Mouse (Mus musculus) liver, embryonic 14.5 days (tissue): Measurements from ENCODE around the gene Cyp46a1. TPM values are rescaled to one million over a fixed set of nuclear protein-coding genes. Genes with fewer than 3 reads are reported as not detected.
A peak's percentile ranks its signal among the peaks of the same experiment; 100 is the strongest.

Experiments
- ATAC-seq: fragments of 200-750 bp; cut with Nextera tagmentation; 2 replicates; pipeline ENCODE4 v1.8.0; 2017; ENCODE audit warnings: moderate number of reproducible peaks, mild to moderate bottlenecking, moderate library complexity; ENCODE audit not compliant: insufficient read depth
- DNase-seq, 3 experiments: peaks; one replicate each; pipeline ENCODE4 v3.0.0-alpha.2; 2012 to 2013; ENCODE audit warnings: low read depth in 3 of 3, low spot score in 3 of 3
- H3K27ac ChIP-seq: fragments of 300-500 bp; sonication (generic); 2 replicates; pipeline ENCODE4 v1.5.1; 2014; ENCODE audit warnings: moderate library complexity, mild to moderate bottlenecking, control low read depth, inconsistent platforms
- H3K27me3 ChIP-seq: fragments of 300-500 bp; sonication (generic); 2 replicates; pipeline ENCODE4 v1.6.1; 2014; ENCODE audit warnings: mild to moderate bottlenecking, low read length, moderate library complexity; ENCODE audit not compliant: control insufficient read depth, insufficient read depth
- H3K36me3 ChIP-seq: fragments of 300-500 bp; sonication (generic); replicated peaks from 2 replicates; pipeline ENCODE4 v1.6.1; 2014; ENCODE audit warnings: low read depth; ENCODE audit not compliant: control insufficient read depth, insufficient read depth
- H3K4me1 ChIP-seq, 2 experiments: fragments of 200-500 bp in 1 of 2; fragments of 300-500 bp in 1 of 2; sonication (generic) in 1 of 2; replicated peaks; 2 replicates each; pipeline ENCODE4 v1.6.1; 2012 to 2014; ENCODE audit warnings: antibody characterized with exemption in 1 of 2, inconsistent platforms in 1 of 2, low read length in 1 of 2; ENCODE audit not compliant: control insufficient read depth in 2 of 2, insufficient read depth in 2 of 2
- H3K4me2 ChIP-seq: fragments of 300-500 bp; sonication (generic); 2 replicates; pipeline ENCODE4 v1.6.1; 2014; ENCODE audit warnings: low read depth, mild to moderate bottlenecking, control low read depth, moderate library complexity
- H3K4me3 ChIP-seq, 2 experiments: fragments of 200-500 bp in 1 of 2; fragments of 300-500 bp in 1 of 2; sonication (generic) in 1 of 2; 2 replicates each; pipeline ENCODE4 v1.5.1; 2012 to 2014; ENCODE audit warnings: low read depth in 2 of 2, low read length in 2 of 2, mild to moderate bottlenecking in 2 of 2, control low read depth in 1 of 2, inconsistent platforms in 1 of 2, moderate library complexity in 1 of 2; ENCODE audit not compliant: insufficient read depth in 1 of 2
- H3K9ac ChIP-seq: fragments of 300-500 bp; sonication (generic); replicated peaks from 2 replicates; pipeline ENCODE4 v1.6.1; 2014; ENCODE audit warnings: mild to moderate bottlenecking, control low read depth, moderate library complexity
- H3K9me3 ChIP-seq: fragments of 300-500 bp; sonication (generic); 2 replicates; pipeline ENCODE4 v1.6.1; 2016; ENCODE audit warnings: low read length, mixed read lengths; ENCODE audit not compliant: control insufficient read depth
- CTCF ChIP-seq: IDR thresholded peaks from 2 replicates; pipeline ENCODE4 v1.5.1; 2016; ENCODE audit warnings: antibody characterized with exemption, low read depth, control low read depth
- EP300 ChIP-seq: IDR thresholded peaks from 2 replicates; pipeline ENCODE4 v1.6.1; 2016; ENCODE audit warnings: antibody characterized with exemption, low read depth
- WGBS: fragments of 180-500 bp; shearing (Covaris S2); extraction: QIAGEN DNeasy Blood & Tissue Kit; methylation state at CpG from one replicate; pipeline ENCODE4 v1.1.7; 2014; ENCODE audit not compliant: insufficient replicate concordance; 5-methylcytosine and 5-hydroxymethylcytosine counted together
- polyA plus RNA-seq, 2 experiments: library from polyadenylated mRNA; depleted of rRNA in 1 of 2; stranded (reverse) in 1 of 2; unstranded in 1 of 2; fragments of >200 nt; fragmentation: Nextera tagmentation in 1 of 2; extraction: Ambion mirVana in 1 of 2; gene quantifications; 2 replicates each; pipeline versions ENCODE4 v1.2.1 to v1.2.3; 2012 to 2014

The Cyp46a1 gene
- polyA plus RNA-seq, 2 experiments, result 0.11 to 0.52 TPM

DNA sequence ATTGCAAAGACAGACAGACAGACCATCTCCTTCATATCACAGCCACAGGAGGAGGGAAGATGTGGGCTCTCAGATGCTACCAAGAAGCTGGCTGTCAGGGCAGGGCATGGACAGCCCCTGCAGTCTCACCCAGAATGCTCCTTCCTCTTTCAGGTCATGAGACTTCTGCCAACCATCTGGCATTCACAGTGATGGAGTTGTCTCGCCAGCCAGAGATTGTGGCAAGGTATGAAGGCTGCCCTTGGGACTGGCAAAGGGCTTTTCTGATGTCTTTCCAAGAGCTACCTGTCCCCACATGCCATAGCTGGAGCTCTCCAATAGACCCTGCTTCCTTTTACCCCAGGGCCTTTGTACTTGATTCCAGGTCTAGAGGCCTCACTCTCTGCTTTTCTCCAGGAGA is 21.1 kb downstream of the Cyp46a1 start:
- H3K9ac ChIP-seq, result no peak overlapping the region
- DNase-seq (no peak), ATAC-seq (no peak)
- no peak for TF ChIP-seq CTCF
- TF ChIP-seq EP300, result no peak
- no peaks in the 10 kb centered on the region for H3K36me3 ChIP-seq
- peaks cover 10% of the 10 kb centered on the region for H3K27me3 ChIP-seq
- no peak overlapping the region for H3K4me3 ChIP-seq
- no peaks in the 10 kb centered on the region for H3K9me3 ChIP-seq
- H3K27ac ChIP-seq, result no peak overlapping the region
- WGBS, result 57% methylated on average over 1 of the region's 1 CpGs
- H3K4me2 ChIP-seq, result no peak overlapping the region
- H3K4me1 ChIP-seq, result no peaks in the 10 kb centered on the region

DNA sequence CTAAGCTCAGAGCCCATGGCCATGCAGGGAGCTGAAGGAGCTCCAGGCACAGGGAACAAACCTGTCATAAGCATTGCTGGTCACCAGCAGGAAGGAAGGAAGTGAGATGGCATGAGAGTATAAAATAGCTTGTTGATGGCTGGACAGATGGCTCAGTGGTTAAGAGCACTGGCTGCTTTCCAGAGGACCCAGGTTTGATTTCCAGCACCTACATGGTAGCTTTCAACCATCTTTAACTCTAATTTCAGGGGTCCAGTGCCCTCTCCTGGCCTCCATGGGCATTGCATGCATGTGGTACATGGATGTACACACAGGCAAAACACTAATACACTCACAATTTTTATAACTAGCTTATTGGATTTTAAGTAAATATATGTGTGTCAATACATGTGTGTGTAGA is 21.8 kb downstream of the Cyp46a1 start:
- no peaks in the 10 kb centered on the region for H3K9me3 ChIP-seq
- H3K4me3 ChIP-seq, result no peak overlapping the region
- peak; percentile 35; the same call in 1 of the 2 replicates for TF ChIP-seq CTCF
- TF ChIP-seq EP300, result no peak
- DNase-seq (no peak), ATAC-seq (no peak)
- no peaks in the 10 kb centered on the region for H3K36me3 ChIP-seq
- H3K4me1 ChIP-seq, result no peaks in the 10 kb centered on the region
- no peak overlapping the region for H3K9ac ChIP-seq
- no peak overlapping the region for H3K27ac ChIP-seq
- peaks cover 10% of the 10 kb centered on the region for H3K27me3 ChIP-seq
- H3K4me2 ChIP-seq, result no peak overlapping the region

DNA sequence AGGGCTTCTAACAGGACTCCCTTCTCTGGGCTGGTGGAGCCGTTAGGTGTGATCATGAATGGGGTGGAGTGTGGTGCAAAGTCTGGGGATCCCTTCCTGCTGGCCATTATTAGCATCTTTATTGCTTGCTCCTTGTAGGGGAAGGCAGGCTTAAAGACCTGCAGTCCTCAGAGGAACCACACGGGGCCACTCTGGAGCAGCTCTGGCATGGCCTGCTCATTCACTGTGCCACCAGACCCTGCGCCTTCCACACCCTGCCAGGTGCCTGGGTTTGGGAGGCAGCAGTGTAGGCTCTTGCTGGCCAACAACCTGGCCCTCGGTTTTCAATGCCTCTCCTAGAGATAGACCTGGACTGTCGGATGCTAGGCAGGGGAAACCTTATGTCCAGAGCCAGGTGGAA is 29.6 kb downstream of the Cyp46a1 start:
- DNase-seq (no peak), ATAC-seq (no peak)
- TF ChIP-seq EP300, result no peak
- TF ChIP-seq CTCF, result peak; percentile 78

DNA sequence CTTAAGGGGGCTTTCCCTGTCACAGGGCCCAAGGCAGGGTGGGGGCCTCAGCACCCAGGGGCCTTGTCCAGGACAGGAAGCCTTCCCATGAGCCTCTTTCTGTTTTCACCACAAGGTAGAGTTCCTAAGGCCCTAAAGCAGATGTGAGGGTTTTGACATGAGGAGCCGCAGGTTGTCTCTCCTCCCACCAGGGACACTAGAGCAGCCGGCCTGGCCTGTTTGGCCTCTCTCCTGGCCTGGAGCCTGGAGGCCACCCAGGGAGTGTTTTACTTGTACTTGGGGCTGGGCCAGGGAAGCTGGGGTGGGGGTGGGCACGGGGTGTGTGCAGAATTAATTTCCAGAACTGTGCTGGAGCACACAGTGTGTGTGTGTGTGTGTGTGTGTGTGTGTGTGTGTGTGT is 31.2 kb downstream of the Cyp46a1 start:
- Histone ChIP-seq H3K4me3 (no peak overlapping the region), H3K27me3 (no peaks in the 10 kb centered on the region), H3K9me3 (no peaks in the 10 kb centered on the region), H3K9ac (no peak overlapping the region), H3K4me1 (no peaks in the 10 kb centered on the region), H3K27ac (no peak overlapping the region), H3K36me3 (no peaks in the 10 kb centered on the region), H3K4me2 (no peak overlapping the region)
- DNase-seq, result no peak
- 53% methylated on average over 3 of the region's 3 CpGs for WGBS
- TF ChIP-seq CTCF (no peak), EP300 (no peak)
- ATAC-seq, result no peak

More for the DNA sequence above, 29.6 kb downstream of the Cyp46a1 start:
- Histone ChIP-seq H3K9me3 (no peaks in the 10 kb centered on the region), H3K4me3 (no peak overlapping the region), H3K4me1 (no peaks in the 10 kb centered on the region), H3K36me3 (no peaks in the 10 kb centered on the region), H3K9ac (no peak overlapping the region), H3K4me2 (no peak overlapping the region), H3K27me3 (no peaks in the 10 kb centered on the region), H3K27ac (no peak overlapping the region)
- WGBS, result 7% methylated on average over 5 of the region's 5 CpGs

DNA sequence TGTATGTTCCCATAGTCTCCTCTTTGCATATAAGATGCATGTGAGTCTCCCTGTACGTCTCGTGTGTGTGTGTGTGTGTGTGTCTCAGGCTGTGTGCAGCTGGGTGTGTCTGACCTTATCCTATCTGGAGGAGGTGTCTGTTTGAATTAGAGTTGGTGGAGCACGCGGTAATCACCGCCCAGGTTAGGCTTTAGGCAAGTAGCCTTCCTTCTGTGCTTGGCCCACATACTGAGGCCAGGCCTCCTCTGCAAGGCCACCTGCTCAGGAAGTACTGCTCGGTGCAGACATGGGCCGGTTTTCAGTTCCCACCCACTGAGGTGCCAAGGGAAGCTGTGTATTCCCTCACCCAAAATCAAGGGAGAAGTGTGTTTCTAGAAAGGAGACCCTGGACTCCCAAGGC is 31.7 kb downstream of the Cyp46a1 start:
- no peak for TF ChIP-seq EP300
- TF ChIP-seq CTCF, result no peak
- Histone ChIP-seq H3K4me2 (no peak overlapping the region), H3K9ac (no peak overlapping the region), H3K4me1 (no peaks in the 10 kb centered on the region), H3K9me3 (no peaks in the 10 kb centered on the region), H3K4me3 (no peak overlapping the region), H3K27ac (no peak overlapping the region), H3K36me3 (no peaks in the 10 kb centered on the region), H3K27me3 (no peaks in the 10 kb centered on the region)
- DNase-seq (no peak), ATAC-seq (no peak)
- WGBS, result 50% methylated on average over 7 of the region's 7 CpGs

DNA sequence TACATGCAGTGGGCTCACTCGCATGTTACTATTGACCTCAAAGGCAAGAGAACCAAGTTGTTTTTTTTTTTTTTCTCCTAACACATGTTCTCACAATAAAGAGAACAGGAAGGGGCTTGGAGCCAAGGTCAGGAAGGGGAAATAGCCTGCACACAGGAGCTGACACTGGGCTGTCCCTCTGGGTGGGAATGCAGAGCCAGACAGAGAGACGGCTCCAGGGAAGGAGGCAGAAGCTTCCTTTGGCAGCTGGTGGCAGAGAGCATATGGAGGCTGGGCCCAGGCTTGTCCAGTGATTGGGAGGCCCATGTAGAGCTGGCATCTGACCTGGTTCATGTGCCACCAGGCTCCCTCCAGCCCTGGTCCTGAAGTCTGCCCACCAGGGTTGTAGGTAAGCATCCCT is 33.7 kb downstream of the Cyp46a1 start:
- Histone ChIP-seq H3K27me3 (no peaks in the 10 kb centered on the region), H3K27ac (no peak overlapping the region), H3K4me3 (no peak overlapping the region), H3K36me3 (no peaks in the 10 kb centered on the region), H3K9me3 (no peaks in the 10 kb centered on the region), H3K4me2 (no peak overlapping the region), H3K9ac (no peak overlapping the region), H3K4me1 (no peaks in the 10 kb centered on the region)
- no peak for TF ChIP-seq CTCF
- DNase-seq, result no peak
- ATAC-seq, result no peak
- WGBS, result 37% methylated on average over 2 of the region's 2 CpGs
